Mouse (Mus musculus) mouse trophoblast stem cell (cell line): ENCODE results near the gene Cux1.

Experiments
- in situ Hi-C, 2 experiments: fragments of 300-500 bp; cut with MseI, MboI; formaldehyde crosslinking; loops; 2 replicates in 1 of 2; 3 replicates in 1 of 2; pipeline ENCODE4 v1.15.1; 2025

Gene Cux1

GRCm38 (mm10) chr5:136321378-136321777 lies 245.9 kb downstream of the Cux1 start:
- in situ Hi-C loops, result no loop called here

GRCm38 (mm10) chr5:136312566-136312965 lies 254.7 kb downstream of the Cux1 start:
- in situ Hi-C loops, result no loop called here

GRCm38 (mm10) chr5:136312166-136312565 lies 255.1 kb downstream of the Cux1 start:
- in situ Hi-C loops, result no loop called here

GRCm38 (mm10) chr5:136306254-136306653 lies 261.0 kb downstream of the Cux1 start:
- in situ Hi-C loops, result no loop called here

GRCm38 (mm10) chr5:136303409-136303983 lies 263.8 kb downstream of the Cux1 start:
- in situ Hi-C loops, result no loop called here

GRCm38 (mm10) chr5:136300880-136301279 lies 266.4 kb downstream of the Cux1 start:
- in situ Hi-C loops, result no loop called here

GRCm38 (mm10) chr5:136297691-136298090 lies 269.6 kb downstream of the Cux1 start:
- in situ Hi-C loops, result no loop called here

GRCm38 (mm10) chr5:136296911-136297310 lies 270.4 kb downstream of the Cux1 start:
- in situ Hi-C loops, result no loop called here

- in situ Hi-C loops, result no loop called here
Measured at GRCm38 (mm10) chr5:136292971-136293418, 274.3 kb downstream of the Cux1 start.

- in situ Hi-C loops, result no loop called here
Measured at GRCm38 (mm10) chr5:136292361-136292760, 274.9 kb downstream of the Cux1 start.

GRCm38 (mm10) chr5:136291562-136291961 lies 275.7 kb downstream of the Cux1 start:
- in situ Hi-C loops, result no loop called here

GRCm38 (mm10) chr5:136289776-136290175 lies 277.5 kb downstream of the Cux1 start:
- in situ Hi-C loops, result no loop called here

GRCm38 (mm10) chr5:136288351-136289081 lies 278.8 kb downstream of the Cux1 start:
- in situ Hi-C loops, result no loop called here

GRCm38 (mm10) chr5:136286566-136286965 lies 280.7 kb downstream of the Cux1 start:
- in situ Hi-C loops, result no loop called here

GRCm38 (mm10) chr5:136285106-136285505 lies 282.2 kb downstream of the Cux1 start:
- in situ Hi-C loops, result no loop called here

- in situ Hi-C loops, result no loop called here
Measured at GRCm38 (mm10) chr5:136281351-136281750, 285.9 kb downstream of the Cux1 start.

- in situ Hi-C loops, result no loop called here
Measured at GRCm38 (mm10) chr5:136274739-136275138, 292.6 kb downstream of the Cux1 start.

GRCm38 (mm10) chr5:136269937-136270336 lies 297.4 kb downstream of the Cux1 start:
- in situ Hi-C loops, result no loop called here

GRCm38 (mm10) chr5:136266077-136266476 lies 301.2 kb downstream of the Cux1 start:
- in situ Hi-C loops, result no loop called here

GRCm38 (mm10) chr5:136263342-136263741 lies 303.9 kb downstream of the Cux1 start:
- in situ Hi-C loops, result no loop called here

- in situ Hi-C loops, result loop anchor here in 1 of 2 experiments (10.0 kb wide), 1 partner anchor 64 kb away; the partner anchor contains the start of gene Prkrip1
Measured at GRCm38 (mm10) chr5:136258919-136259318, 308.4 kb downstream of the Cux1 start.

- in situ Hi-C loops, result loop anchor here (5.0 to 10.0 kb wide), 3 partner anchors 36 to 58 kb away; partner anchors contain the start of gene Prkrip1 (in 1 of the 2)
Measured at GRCm38 (mm10) chr5:136252899-136253298, 314.4 kb downstream of the Cux1 start.

- in situ Hi-C loops, result loop anchor here (5.0 to 10.0 kb wide), 3 partner anchors 34 to 56 kb away; partner anchors contain the start of gene Prkrip1 (in 1 of the 2)
Measured at GRCm38 (mm10) chr5:136251004-136251403, 316.3 kb downstream of the Cux1 start.
